In genomic region chr16:91224481-91225232, GRCm38 (mm10) we compare ENCODE assay signal across 8 mouse cellular contexts. TPM values are rescaled to one million over a fixed set of nuclear protein-coding genes. Genes with fewer than 3 reads are reported as not detected.
DNase-seq lines count a peak whose midpoint lies in the region; ATAC-seq and TF ChIP-seq lines count a peak whose summit lies in the region.

No protein-coding gene starts in this region.

- no peak for DNase-seq in heart, postnatal 0 days (ENCODE audit: low spot score)
- DNase-seq in heart, postnatal 4 days, result no peak
- peak; percentile 67 for DNase-seq in embryonic facial prominence, embryonic 10.5 days (ENCODE audit: low spot score)
- DNase-seq in layer of hippocampus, postnatal 10 days (ENCODE audit: low spot score in 2 of 2), result peak; percentile 52 to 71
- DNase-seq in gastrocnemius, adult 18-20 months (ENCODE audit: low spot score), result no peak

- peaks cover 100% of the 10 kb centered on the region for H3K27me3 ChIP-seq in heart, postnatal 0 days (ENCODE audit: control insufficient read depth, insufficient read depth, low read length)
- H3K27me3 ChIP-seq in ES-Bruce4 (ENCODE audit: control insufficient read depth, insufficient read depth, low read length, poor library complexity, severe bottlenecking), result no peaks in the 10 kb centered on the region
- peaks cover 100% of the 10 kb centered on the region for H3K27me3 ChIP-seq in embryonic facial prominence, embryonic 10.5 days (replicated peaks; ENCODE audit: low read depth, poor library complexity, severe bottlenecking)
- peaks cover 96% of the 10 kb centered on the region for H3K27me3 ChIP-seq in neural tube, embryonic 15.5 days (replicated peaks)

- no peak for TF ChIP-seq EP300 in heart, postnatal 0 days (IDR thresholded peaks at IDR 0.05; ENCODE audit: low read depth)
- no peak for TF ChIP-seq EP300 in ES-Bruce4 (IDR thresholded peaks at IDR 0.05; ENCODE audit: insufficient read depth, low read depth, low read length)

- H3K4me1 ChIP-seq in heart, postnatal 0 days (ENCODE audit: control insufficient read depth, insufficient read depth), result no peaks in the 10 kb centered on the region; the same call in 1 of the 2 replicates
- peaks cover 4% of the 10 kb centered on the region for H3K4me1 ChIP-seq in ES-Bruce4 (ENCODE audit: control insufficient read depth, insufficient read depth, low read length)
- H3K4me1 ChIP-seq in embryonic facial prominence, embryonic 10.5 days, result peaks cover 53% of the 10 kb centered on the region
- H3K4me1 ChIP-seq in neural tube, embryonic 15.5 days, result peaks cover 42% of the 10 kb centered on the region

- TF ChIP-seq POLR2A in ES-Bruce4 (IDR thresholded peaks at IDR 0.05; ENCODE audit: insufficient read depth, low read length), result no peak

- no peak for TF ChIP-seq CTCF in heart, postnatal 0 days (IDR thresholded peaks at IDR 0.05; ENCODE audit: low read depth)
- peak; percentile 62 for TF ChIP-seq CTCF in ES-Bruce4 (IDR thresholded peaks at IDR 0.05; ENCODE audit: low read depth, low read length)

- no peak overlapping the region for H3K9ac ChIP-seq in heart, postnatal 0 days (replicated peaks; ENCODE audit: low read depth, low read length)
- H3K9ac ChIP-seq in ES-Bruce4 (ENCODE audit: low read depth, poor library complexity, severe bottlenecking), result peak overlapping the region; percentile 66
- H3K9ac ChIP-seq in neural tube, embryonic 15.5 days (replicated peaks), result no peak overlapping the region

- no peaks in the 10 kb centered on the region for H3K36me3 ChIP-seq in heart, postnatal 0 days (replicated peaks; ENCODE audit: control insufficient read depth, insufficient read depth, low read length)
- H3K36me3 ChIP-seq in ES-Bruce4 (ENCODE audit: control insufficient read depth, insufficient read depth, low read length, poor library complexity, severe bottlenecking), result peaks cover 23% of the 10 kb centered on the region; the same call in 1 of the 2 replicates
- H3K36me3 ChIP-seq in embryonic facial prominence, embryonic 10.5 days (replicated peaks), result no peaks in the 10 kb centered on the region
- H3K36me3 ChIP-seq in neural tube, embryonic 15.5 days, result no peaks in the 10 kb centered on the region

- 2% methylated on average over 26 of the region's 26 CpGs for WGBS in heart, postnatal 0 days
- under 1% methylated on average over 26 of the region's 26 CpGs for WGBS in embryonic facial prominence, embryonic 10.5 days
- 2% methylated on average over 26 of the region's 26 CpGs for WGBS in neural tube, embryonic 15.5 days

- no peak for ATAC-seq in heart, postnatal 0 days (ENCODE audit: insufficient read depth, low read depth)
- ATAC-seq in neural tube, embryonic 15.5 days (ENCODE audit: low FRiP score), result no peak
- ATAC-seq in erythroblast, adult 5-6 weeks (replicated peaks; ENCODE audit: low FRiP score, poor library complexity, severe bottlenecking), result no peak

- no peak overlapping the region for H3K27ac ChIP-seq in heart, postnatal 0 days (ENCODE audit: low read depth)
- peak overlapping the region; percentile 23; the same call in 1 of the 2 replicates for H3K27ac ChIP-seq in ES-Bruce4 (ENCODE audit: insufficient read depth, low read length)
- H3K27ac ChIP-seq in embryonic facial prominence, embryonic 10.5 days (replicated peaks), result no peak overlapping the region
- H3K27ac ChIP-seq in neural tube, embryonic 15.5 days (replicated peaks), result 0 out of 2 replicates have a peak overlapping the region, but pooled peaks have one; percentile 23

- H3K9me3 ChIP-seq in heart, postnatal 0 days (replicated peaks; ENCODE audit: control insufficient read depth, low read length), result no peaks in the 10 kb centered on the region
- H3K9me3 ChIP-seq in ES-Bruce4 (replicated peaks; ENCODE audit: control insufficient read depth, insufficient read depth, low read length, poor library complexity, severe bottlenecking), result no peaks in the 10 kb centered on the region
- H3K9me3 ChIP-seq in embryonic facial prominence, embryonic 10.5 days, result no peaks in the 10 kb centered on the region
- H3K9me3 ChIP-seq in neural tube, embryonic 15.5 days (replicated peaks), result no peaks in the 10 kb centered on the region

- H3K4me2 ChIP-seq in heart, postnatal 0 days (ENCODE audit: low read depth, low read length), result peak overlapping the region; percentile 45
- peak overlapping the region; percentile 39 for H3K4me2 ChIP-seq in neural tube, embryonic 15.5 days

- peak overlapping the region; percentile 30 for H3K4me3 ChIP-seq in heart, postnatal 0 days (ENCODE audit: low read depth, low read length)
- H3K4me3 ChIP-seq in ES-Bruce4 (ENCODE audit: low read depth, low read length), result peak overlapping the region; percentile 75
- H3K4me3 ChIP-seq in embryonic facial prominence, embryonic 10.5 days, result peak overlapping the region; percentile 50
- peak overlapping the region; percentile 26 for H3K4me3 ChIP-seq in neural tube, embryonic 15.5 days (replicated peaks)

RNA-seq across cellular contexts. Expression of gene Olig2, which starts 0.6 kb away (rescaled TPM):
- 0.46 TPM in 1 of 2 replicates, not detected in the other for total RNA-seq in heart, postnatal 0 days (2014; rRNA removed; ENCODE audit: low replicate concordance)
- polyA plus RNA-seq in heart, postnatal 0 days (2015; fragmentation: Nextera tagmentation; extraction: Ambion mirVana), result not detected in 2 replicates
- total RNA-seq in heart, postnatal 4 days (2021), result not detected
- 25.8 and 26.2 TPM in 2 replicates for polyA plus RNA-seq in ES-Bruce4 (2011; ENCODE audit: insufficient read depth, insufficient read length, low read depth, missing spikeins)
- polyA plus RNA-seq in embryonic facial prominence, embryonic 10.5 days (2016; fragmentation: Nextera tagmentation; extraction: Ambion mirVana), result 2.3 and 3.4 TPM in 2 replicates
- total RNA-seq in layer of hippocampus, postnatal 10 days (2021), result 10 to 100 TPM; 36.0 to 44.8 TPM
- 8.5 and 9.9 TPM in 2 replicates for polyA plus RNA-seq in neural tube, embryonic 15.5 days (2015; fragmentation: Nextera tagmentation; extraction: Ambion mirVana)
- total RNA-seq in gastrocnemius, adult 18-20 months (2021), result not detected
- not detected in 2 replicates for total RNA-seq in erythroblast, adult 5-6 weeks (2015; ENCODE audit: low replicate concordance)
- total RNA-seq in erythroblast, adult 5-6 weeks (2017; ENCODE audit: low replicate concordance), result not detected in 2 replicates

RNA-seq across cellular contexts. Expression of gene Olig1, which starts 44.9 kb away (rescaled TPM):
- not detected in 2 replicates for total RNA-seq in heart, postnatal 0 days (2014; rRNA removed; ENCODE audit: low replicate concordance)
- polyA plus RNA-seq in heart, postnatal 0 days (2015; fragmentation: Nextera tagmentation; extraction: Ambion mirVana), result 0.07 TPM in 1 of 2 replicates, not detected in the other
- not detected for total RNA-seq in heart, postnatal 4 days (2021)
- polyA plus RNA-seq in ES-Bruce4 (2011; ENCODE audit: insufficient read depth, insufficient read length, low read depth, missing spikeins), result 43.8 and 44.3 TPM in 2 replicates
- 1.9 and 3.3 TPM in 2 replicates for polyA plus RNA-seq in embryonic facial prominence, embryonic 10.5 days (2016; fragmentation: Nextera tagmentation; extraction: Ambion mirVana)
- total RNA-seq in layer of hippocampus, postnatal 10 days (2021), result 100 to 1,000 TPM; 159 to 174 TPM
- 77.3 and 86.7 TPM in 2 replicates for polyA plus RNA-seq in neural tube, embryonic 15.5 days (2015; fragmentation: Nextera tagmentation; extraction: Ambion mirVana)
- total RNA-seq in gastrocnemius, adult 18-20 months (2021), result not detected
- total RNA-seq in erythroblast, adult 5-6 weeks (2015; ENCODE audit: low replicate concordance), result not detected in 2 replicates
- total RNA-seq in erythroblast, adult 5-6 weeks (2017; ENCODE audit: low replicate concordance), result not detected in 2 replicates

Comparison
In these comparisons a context has a peak if more than half of its experiments do, and no peak if none do; other contexts are left out.
1. DNase-seq: peak in embryonic facial prominence, embryonic 10.5 days (single experiment) and layer of hippocampus, postnatal 10 days (2 of 2); none in heart, postnatal 0 days (single experiment), heart, postnatal 4 days (single experiment) and gastrocnemius, adult 18-20 months (single experiment).
2. H3K27ac ChIP-seq: peak in ES-Bruce4 (single experiment) and neural tube, embryonic 15.5 days (single experiment); none in heart, postnatal 0 days (single experiment) and embryonic facial prominence, embryonic 10.5 days (single experiment).
3. RNA of gene Olig2, which starts 0.6 kb away (total RNA-seq): 36.0 to 44.8 TPM in layer of hippocampus, postnatal 10 days; 0.46 TPM in heart, postnatal 0 days, not detected in heart, postnatal 4 days, not detected in gastrocnemius, adult 18-20 months and not detected in erythroblast, adult 5-6 weeks; every median in the first group is over 10 times any median in the second.
4. RNA of gene Olig1, which starts 44.9 kb away (total RNA-seq): 159 to 174 TPM in layer of hippocampus, postnatal 10 days; not detected in heart, postnatal 0 days, not detected in heart, postnatal 4 days, not detected in gastrocnemius, adult 18-20 months and not detected in erythroblast, adult 5-6 weeks; every median in the first group is over 100 times any median in the second.
5. Peak in every context shown above with its lines, with median percentiles within 50 percentile points of each other: H3K4me3 ChIP-seq.